Mouse (Mus musculus) heart, embryonic 12.5 days (tissue): Measurements from ENCODE around the gene Flad1. TPM values are rescaled to one million over a fixed set of nuclear protein-coding genes. Genes with fewer than 3 reads are reported as not detected.

Experiments
- ATAC-seq: fragments of 200-750 bp; cut with Nextera tagmentation; 2 replicates; pipeline ENCODE4 v1.8.0; 2017; ENCODE audit warnings: moderate TSS enrichment, moderate library complexity; ENCODE audit not compliant: insufficient number of reproducible peaks, low FRiP score
- H3K27ac ChIP-seq: fragments of 300-500 bp; sonication (generic); 2 replicates; pipeline ENCODE4 v1.5.1; 2016; ENCODE audit warnings: mild to moderate bottlenecking, moderate library complexity; ENCODE audit not compliant: poor library complexity, severe bottlenecking
- H3K27me3 ChIP-seq: fragments of 300-500 bp; sonication (generic); replicated peaks from 2 replicates; pipeline ENCODE4 v1.6.1; 2016; ENCODE audit warnings: mild to moderate bottlenecking, moderate library complexity
- H3K36me3 ChIP-seq: fragments of 300-500 bp; sonication (generic); 2 replicates; pipeline ENCODE4 v1.6.1; 2016; ENCODE audit warnings: mild to moderate bottlenecking, moderate library complexity
- H3K4me1 ChIP-seq: fragments of 300-500 bp; sonication (generic); replicated peaks from 2 replicates; pipeline ENCODE4 v1.6.1; 2016; ENCODE audit warnings: mild to moderate bottlenecking
- H3K4me2 ChIP-seq: fragments of 300-500 bp; sonication (generic); 2 replicates; pipeline ENCODE4 v1.6.1; 2016; ENCODE audit warnings: mild to moderate bottlenecking, moderate library complexity
- H3K4me3 ChIP-seq: fragments of 300-500 bp; sonication (generic); 2 replicates; pipeline ENCODE4 v1.5.1; 2016; ENCODE audit warnings: mild to moderate bottlenecking
- H3K9ac ChIP-seq: fragments of 300-500 bp; sonication (generic); 2 replicates; pipeline ENCODE4 v1.6.1; 2016; ENCODE audit warnings: mild to moderate bottlenecking, moderate library complexity
- H3K9me3 ChIP-seq: fragments of 300-500 bp; sonication (generic); replicated peaks from 2 replicates; pipeline ENCODE4 v1.6.1; 2016; ENCODE audit warnings: mild to moderate bottlenecking, moderate library complexity
- WGBS: fragments of 180-500 bp; shearing (Covaris S2); methylation state at CpG from one replicate; pipeline ENCODE4 v1.1.7; 2016; 5-methylcytosine and 5-hydroxymethylcytosine counted together
- polyA plus RNA-seq: library from polyadenylated mRNA; unstranded; fragments of >200 nt; fragmentation: Nextera tagmentation; extraction: Ambion mirVana; gene quantifications from 2 replicates; pipeline ENCODE4 v1.2.1, GENCODE M21; 2016

Gene Flad1
- polyA plus RNA-seq, 1 experiment from 2014 or later, result 31.7 TPM

- no peaks in the 10 kb centered on the region for H3K9me3 ChIP-seq
- peaks cover 23% of the 10 kb centered on the region for H3K36me3 ChIP-seq
- H3K27ac ChIP-seq, result no peak overlapping the region
- H3K9ac ChIP-seq, result no peak overlapping the region
- ATAC-seq, result no peak
- 93% methylated on average over 14 of the region's 14 CpGs for WGBS
- no peaks in the 10 kb centered on the region for H3K27me3 ChIP-seq
- H3K4me1 ChIP-seq, result peaks cover 27% of the 10 kb centered on the region
- H3K4me3 ChIP-seq, result no peak overlapping the region
- no peak overlapping the region for H3K4me2 ChIP-seq
Measured at GRCm38 (mm10) chr3:89380291-89380690, 31.4 kb downstream of the Flad1 start.

GRCm38 (mm10) chr3:89379388-89380131, 32.1 kb downstream of the Flad1 start:
- no peak overlapping the region for H3K9ac ChIP-seq
- no peaks in the 10 kb centered on the region for H3K27me3 ChIP-seq
- WGBS, result 84% methylated on average over 31 of the region's 31 CpGs
- peaks cover 23% of the 10 kb centered on the region for H3K36me3 ChIP-seq
- no peak overlapping the region for H3K27ac ChIP-seq
- H3K9me3 ChIP-seq, result no peaks in the 10 kb centered on the region
- peak overlapping the region; percentile 81; the same call in 1 of the 2 replicates for H3K4me2 ChIP-seq
- H3K4me1 ChIP-seq, result peaks cover 22% of the 10 kb centered on the region
- no peak for ATAC-seq
- no peak overlapping the region for H3K4me3 ChIP-seq

GRCm38 (mm10) chr3:89378394-89379067, 33.1 kb downstream of the Flad1 start:
- H3K4me3 ChIP-seq, result peak overlapping the region; percentile 59
- H3K27ac ChIP-seq, result 0 out of 2 replicates have a peak overlapping the region, but pooled peaks have one; percentile 1
- WGBS, result 3% methylated on average over 29 of the region's 29 CpGs
- H3K9ac ChIP-seq, result peak overlapping the region; percentile 74
- peak; percentile 85 for ATAC-seq
- peak overlapping the region; percentile 81 for H3K4me2 ChIP-seq
- peaks cover 23% of the 10 kb centered on the region for H3K36me3 ChIP-seq
- H3K27me3 ChIP-seq, result no peaks in the 10 kb centered on the region
- H3K4me1 ChIP-seq, result peaks cover 20% of the 10 kb centered on the region
- H3K9me3 ChIP-seq, result no peaks in the 10 kb centered on the region

- ATAC-seq, result peak; percentile 6; the same call in 1 of the 2 replicates
- no peaks in the 10 kb centered on the region for H3K9me3 ChIP-seq
- no peaks in the 10 kb centered on the region for H3K27me3 ChIP-seq
- peaks cover 20% of the 10 kb centered on the region for H3K4me1 ChIP-seq
- 63% methylated on average over 4 of the region's 4 CpGs for WGBS
- H3K4me2 ChIP-seq, result peak overlapping the region; percentile 81
- H3K4me3 ChIP-seq, result no peak overlapping the region
- H3K9ac ChIP-seq, result 0 out of 2 replicates have a peak overlapping the region, but pooled peaks have one; percentile 4
- no peak overlapping the region for H3K27ac ChIP-seq
- peaks cover 23% of the 10 kb centered on the region for H3K36me3 ChIP-seq
Measured at GRCm38 (mm10) chr3:89377831-89378230, 33.8 kb downstream of the Flad1 start.

GRCm38 (mm10) chr3:89373581-89374231, 38.0 kb downstream of the Flad1 start:
- Histone ChIP-seq H3K27me3 (0 out of 2 replicates have a peak, but pooled peaks cover 9% of the 10 kb centered on the region), H3K4me2 (no peak overlapping the region), H3K36me3 (no peaks in the 10 kb centered on the region), H3K4me3 (no peak overlapping the region), H3K9ac (no peak overlapping the region), H3K9me3 (no peaks in the 10 kb centered on the region), H3K27ac (no peak overlapping the region), H3K4me1 (peaks cover 16% of the 10 kb centered on the region)
- no peak for ATAC-seq
- WGBS, result 45% methylated on average over 5 of the region's 5 CpGs

- H3K27ac ChIP-seq, result no peak overlapping the region
- ATAC-seq, result no peak
- no peak overlapping the region for H3K4me3 ChIP-seq
- WGBS, result 40% methylated on average over 11 of the region's 11 CpGs
- H3K4me1 ChIP-seq, result peaks cover 4% of the 10 kb centered on the region; the same call in 1 of the 2 replicates
- no peak overlapping the region for H3K9ac ChIP-seq
- H3K27me3 ChIP-seq, result peaks cover 36% of the 10 kb centered on the region; the same call in 1 of the 2 replicates
- H3K9me3 ChIP-seq, result no peaks in the 10 kb centered on the region
- no peaks in the 10 kb centered on the region for H3K36me3 ChIP-seq
- H3K4me2 ChIP-seq, result no peak overlapping the region
Measured at GRCm38 (mm10) chr3:89367338-89367737, 44.3 kb downstream of the Flad1 start.

- Histone ChIP-seq H3K9me3 (no peaks in the 10 kb centered on the region), H3K4me1 (peaks cover 4% of the 10 kb centered on the region; the same call in 1 of the 2 replicates), H3K9ac (no peak overlapping the region), H3K4me2 (no peak overlapping the region), H3K4me3 (no peak overlapping the region), H3K27ac (no peak overlapping the region), H3K36me3 (no peaks in the 10 kb centered on the region), H3K27me3 (peaks cover 36% of the 10 kb centered on the region; the same call in 1 of the 2 replicates)
- no peak for ATAC-seq
- 66% methylated on average over 20 of the region's 20 CpGs for WGBS
Measured at GRCm38 (mm10) chr3:89365486-89366414, 45.9 kb downstream of the Flad1 start.

- no peak for ATAC-seq
- no peak within 1 kb of the TSS for H3K27ac ChIP-seq
- H3K27me3 ChIP-seq, result peaks cover 33% of the 10 kb centered on the region; the same call in 1 of the 2 replicates
- peaks cover 4% of the 10 kb centered on the region; the same call in 1 of the 2 replicates for H3K4me1 ChIP-seq
- H3K9me3 ChIP-seq, result no peaks in the 10 kb centered on the region
- no peak within 1 kb of the TSS for H3K4me3 ChIP-seq
- H3K36me3 ChIP-seq, result no peaks in the 10 kb centered on the region
- H3K9ac ChIP-seq, result no peak within 1 kb of the TSS
- WGBS, result 87% methylated on average over 11 of the region's 11 CpGs
- H3K4me2 ChIP-seq, result no peak within 1 kb of the TSS
Measured at GRCm38 (mm10) chr3:89365153-89365485, 46.6 kb downstream of the Flad1 start, which contains the start of gene Dcst1. TSS of gene Dcst1 (minus strand) at chr3:89365253.

- H3K4me2 ChIP-seq, result no peak overlapping the region
- no peak overlapping the region for H3K27ac ChIP-seq
- H3K9ac ChIP-seq, result no peak overlapping the region
- WGBS, result 70% methylated on average over 8 of the region's 8 CpGs
- no peak for ATAC-seq
- peaks cover 4% of the 10 kb centered on the region; the same call in 1 of the 2 replicates for H3K4me1 ChIP-seq
- H3K9me3 ChIP-seq, result no peaks in the 10 kb centered on the region
- H3K4me3 ChIP-seq, result no peak overlapping the region
- H3K27me3 ChIP-seq, result peaks cover 33% of the 10 kb centered on the region; the same call in 1 of the 2 replicates
- no peaks in the 10 kb centered on the region for H3K36me3 ChIP-seq
Measured at GRCm38 (mm10) chr3:89364631-89365030, 47.0 kb downstream of the Flad1 start.

GRCm38 (mm10) chr3:89361675-89362074, 50.0 kb downstream of the Flad1 start, which contains the start of gene Dcst2:
TSS of gene Dcst2 (plus strand) at chr3:89361975.
- no peak within 1 kb of the TSS for H3K27ac ChIP-seq
- H3K36me3 ChIP-seq, result no peaks in the 10 kb centered on the region
- H3K9ac ChIP-seq, result no peak within 1 kb of the TSS
- no peak for ATAC-seq
- no peaks in the 10 kb centered on the region for H3K9me3 ChIP-seq
- H3K4me2 ChIP-seq, result no peak within 1 kb of the TSS
- H3K4me3 ChIP-seq, result no peak within 1 kb of the TSS
- H3K4me1 ChIP-seq, result no peaks in the 10 kb centered on the region
- WGBS, result 75% methylated on average over 7 of the region's 7 CpGs
- H3K27me3 ChIP-seq, result peaks cover 17% of the 10 kb centered on the region; the same call in 1 of the 2 replicates
